Mouse (Mus musculus) megakaryocyte, embryonic 14.5 days (primary cell): ENCODE data around the gene Synrg. TPM values are rescaled to one million over a fixed set of nuclear protein-coding genes. Genes with fewer than 3 reads are reported as not detected.
A peak's percentile ranks its signal among the peaks of the same experiment; 100 is the strongest.

Experiments used
- H3K27me3 ChIP-seq: replicated peaks from 2 replicates; pipeline ENCODE3; 2012; ENCODE audit warnings: inconsistent platforms
- H3K36me3 ChIP-seq: replicated peaks from 2 replicates; pipeline ENCODE3; 2012; ENCODE audit warnings: low read length, inconsistent platforms, mixed read lengths
- H3K4me1 ChIP-seq: 2 replicates; pipeline ENCODE4 v1.6.1; 2012; ENCODE audit warnings: inconsistent platforms
- H3K4me3 ChIP-seq: replicated peaks from 2 replicates; pipeline ENCODE3; 2012; ENCODE audit warnings: moderate library complexity, mild to moderate bottlenecking, inconsistent platforms
- H3K9me3 ChIP-seq: 2 replicates; pipeline ENCODE4 v1.6.1; 2012; ENCODE audit warnings: inconsistent platforms
- FLI1 ChIP-seq: IDR thresholded peaks from 2 replicates; pipeline ENCODE4 v1.6.1; 2012; ENCODE audit warnings: low read length, inconsistent platforms, mixed read lengths
- GATA1 ChIP-seq: IDR thresholded peaks from 3 replicates; pipeline ENCODE4 v1.6.1; 2012; ENCODE audit warnings: mixed read lengths, low read length, inconsistent platforms, borderline replicate concordance
- polyA plus RNA-seq: library from polyadenylated mRNA; stranded (reverse); fragments of >175 nt; gene quantifications from 2 replicates; pipeline ENCODE4 v1.2.3, GENCODE M21; 2012; ENCODE audit warnings: low replicate concordance; ENCODE audit not compliant: insufficient read depth

Gene Synrg
- polyA plus RNA-seq: 2.2 and 23.3 TPM in 2 replicates

GRCm38 (mm10) chr11:83963991-83964921 is at the start of gene Synrg:
Gene Synrg (plus strand): TSS chr11:83964428.
- H3K27me3 ChIP-seq: no peaks in the 10 kb centered on the region
- no peaks in the 10 kb centered on the region for H3K9me3 ChIP-seq
- H3K4me3 ChIP-seq: peak within 1 kb of the TSS; percentile 97
- H3K36me3 ChIP-seq: peaks cover 50% of the 10 kb centered on the region
- TF ChIP-seq GATA1 (no peak), FLI1 (no peak)
- H3K4me1 ChIP-seq: peaks cover 45% of the 10 kb centered on the region

GRCm38 (mm10) chr11:83914501-83914900 is 49.7 kb upstream of the Synrg start:
- Histone ChIP-seq H3K27me3 (peaks cover 55% of the 10 kb centered on the region), H3K4me3 (no peak overlapping the region), H3K4me1 (no peaks in the 10 kb centered on the region), H3K9me3 (peaks cover 4% of the 10 kb centered on the region; the same call in 1 of the 2 replicates), H3K36me3 (no peaks in the 10 kb centered on the region)
- no peak for TF ChIP-seq FLI1

GRCm38 (mm10) chr11:83922600-83922999 is 41.6 kb upstream of the Synrg start:
- no peak overlapping the region for H3K4me3 ChIP-seq
- peaks cover 46% of the 10 kb centered on the region for H3K27me3 ChIP-seq
- peaks cover 5% of the 10 kb centered on the region; the same call in 1 of the 2 replicates for H3K9me3 ChIP-seq
- TF ChIP-seq GATA1: no peak
- no peak for TF ChIP-seq FLI1
- H3K36me3 ChIP-seq: no peaks in the 10 kb centered on the region
- no peaks in the 10 kb centered on the region for H3K4me1 ChIP-seq

GRCm38 (mm10) chr11:83927097-83927496 is 37.1 kb upstream of the Synrg start:
- Histone ChIP-seq H3K27me3 (peaks cover 48% of the 10 kb centered on the region), H3K9me3 (peaks cover 5% of the 10 kb centered on the region; the same call in 1 of the 2 replicates), H3K36me3 (no peaks in the 10 kb centered on the region), H3K4me3 (no peak overlapping the region), H3K4me1 (no peaks in the 10 kb centered on the region)
- TF ChIP-seq GATA1 (no peak), FLI1 (no peak)

GRCm38 (mm10) chr11:83932506-83933106 is 31.6 kb upstream of the Synrg start:
- TF ChIP-seq FLI1: no peak
- TF ChIP-seq GATA1: no peak
- no peak overlapping the region for H3K4me3 ChIP-seq
- peaks cover 37% of the 10 kb centered on the region for H3K27me3 ChIP-seq
- no peaks in the 10 kb centered on the region for H3K36me3 ChIP-seq
- H3K4me1 ChIP-seq: 0 out of 2 replicates have a peak, but pooled peaks cover 6% of the 10 kb centered on the region
- H3K9me3 ChIP-seq: no peaks in the 10 kb centered on the region

- Histone ChIP-seq H3K36me3 (no peaks in the 10 kb centered on the region), H3K27me3 (peaks cover 33% of the 10 kb centered on the region)
- TF ChIP-seq FLI1 (no peak), GATA1 (no peak)
Measured at GRCm38 (mm10) chr11:83933376-83933775, 30.9 kb upstream of the Synrg start.

GRCm38 (mm10) chr11:83935986-83936665 is 28.1 kb upstream of the Synrg start:
- Histone ChIP-seq H3K4me3 (no peak overlapping the region), H3K36me3 (no peaks in the 10 kb centered on the region), H3K4me1 (0 out of 2 replicates have a peak, but pooled peaks cover 6% of the 10 kb centered on the region), H3K9me3 (no peaks in the 10 kb centered on the region), H3K27me3 (peaks cover 27% of the 10 kb centered on the region)
- TF ChIP-seq GATA1: no peak
- no peak for TF ChIP-seq FLI1

More at GRCm38 (mm10) chr11:83933376-83933775, 30.9 kb upstream of the Synrg start:
- 0 out of 2 replicates have a peak, but pooled peaks cover 6% of the 10 kb centered on the region for H3K4me1 ChIP-seq
- no peak overlapping the region for H3K4me3 ChIP-seq
- no peaks in the 10 kb centered on the region for H3K9me3 ChIP-seq

GRCm38 (mm10) chr11:83938556-83938955 is 25.7 kb upstream of the Synrg start:
- Histone ChIP-seq H3K4me1 (peaks cover 20% of the 10 kb centered on the region; the same call in 1 of the 2 replicates), H3K4me3 (no peak overlapping the region), H3K36me3 (peaks cover 4% of the 10 kb centered on the region), H3K27me3 (peaks cover 22% of the 10 kb centered on the region), H3K9me3 (no peaks in the 10 kb centered on the region)
- TF ChIP-seq FLI1: no peak
- no peak for TF ChIP-seq GATA1

GRCm38 (mm10) chr11:83941950-83942840 is 22.0 kb upstream of the Synrg start, which contains the start of gene Ddx52:
Gene Ddx52 (plus strand): TSS chr11:83942062.
- TF ChIP-seq FLI1 (peak; percentile 49; the same call in 1 of the 2 replicates), GATA1 (no peak)
- Histone ChIP-seq H3K4me3 (peak within 1 kb of the TSS; percentile 94), H3K4me1 (peaks cover 14% of the 10 kb centered on the region; the same call in 1 of the 2 replicates), H3K27me3 (peaks cover 15% of the 10 kb centered on the region), H3K36me3 (peaks cover 40% of the 10 kb centered on the region), H3K9me3 (no peaks in the 10 kb centered on the region)
